In genomic region chr11:16895441-16896356, GRCm38 (mm10) we compare ENCODE assay signal across 8 mouse cellular contexts. TPM values are rescaled to one million over a fixed set of nuclear protein-coding genes. Genes with fewer than 3 reads are reported as not detected.
A peak's percentile ranks its signal among the peaks of the same experiment; 100 is the strongest.
DNase-seq lines count a peak whose midpoint lies in the region; ATAC-seq lines count a peak whose summit lies in the region.

No protein-coding gene starts in this region.

- no peak for ATAC-seq in CD4-positive, CD25-positive, alpha-beta regulatory T cell, adult 4 months

- DNase-seq in heart, postnatal 36 days, result peak; percentile 19 to 20
- no peak for DNase-seq in heart, postnatal 25 days (ENCODE audit: low spot score)
- DNase-seq in NIH3T3 (ENCODE audit: low read depth), result peak; percentile 80
- DNase-seq in frontal cortex, postnatal 36 days (ENCODE audit: low spot score in 2 of 2), result peak; percentile 21 to 30
- DNase-seq in lung, postnatal 36 days, result peak; percentile 28
- DNase-seq in urinary bladder, postnatal 36 days (ENCODE audit: low spot score in 2 of 2), result no peak
- no peak for DNase-seq in yolk sac, embryonic 10.5 days (ENCODE audit: low spot score)

- intact Hi-C loops in heart, postnatal 36 days (cut with DNase I), result no loop called here
- intact Hi-C loops in heart, postnatal 25 days (cut with DNase I), result no loop called here

RNA-seq across cellular contexts. Expression of gene Fbxo48, which starts 55.5 kb away (rescaled TPM):
- total RNA-seq in heart, postnatal 36 days (2021), result under 1 TPM; 0.16 to 0.28 TPM
- under 1 TPM; 0.22 to 0.26 TPM for total RNA-seq in heart, postnatal 25 days (2021)
- polyA plus RNA-seq in CD4-positive, CD25-positive, alpha-beta regulatory T cell, adult 4 months (2017; shearing (Covaris generic)), result under 1 TPM in 1 of 2 experiments, not detected in 1; 0.38 TPM

Comparison
In these comparisons a context has a peak if more than half of its experiments do, and no peak if none do; other contexts are left out.
1. DNase-seq: peak in heart, postnatal 36 days (2 of 2), NIH3T3 (single experiment), frontal cortex, postnatal 36 days (2 of 2) and lung, postnatal 36 days (single experiment); none in heart, postnatal 25 days (single experiment), urinary bladder, postnatal 36 days (0 of 2) and yolk sac, embryonic 10.5 days (single experiment).